Mouse (Mus musculus): Measurements from ENCODE around the gene Nkx3-2.

DNA sequence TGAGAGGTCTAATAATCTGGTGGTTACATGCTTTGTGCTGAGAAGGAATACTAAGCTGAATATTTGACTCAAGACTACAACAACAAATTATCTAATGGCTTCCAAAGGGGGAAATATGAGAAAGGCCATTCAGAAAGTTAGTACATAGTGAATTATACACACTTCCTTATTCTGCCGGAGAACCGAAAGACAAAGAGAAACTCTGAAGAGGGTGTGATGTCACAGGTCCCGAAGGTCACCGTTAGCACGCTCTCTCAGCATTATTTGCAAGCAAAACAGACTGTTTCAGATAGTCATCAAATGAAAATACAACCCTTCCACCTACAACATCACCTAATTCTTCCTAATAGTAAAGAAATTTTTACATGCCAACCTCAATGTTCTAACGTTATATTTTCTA is 25.5 kb downstream of the Nkx3-2 start:
- TF ChIP-seq CTCF (IDR thresholded peaks at IDR 0.05; ENCODE audit: low read depth), result no peak
- TF ChIP-seq EP300 (IDR thresholded peaks at IDR 0.05; ENCODE audit: low read depth), result no peak
